Comparison of ENCODE assay signal across 9 mouse cellular contexts in the genomic region with DNA sequence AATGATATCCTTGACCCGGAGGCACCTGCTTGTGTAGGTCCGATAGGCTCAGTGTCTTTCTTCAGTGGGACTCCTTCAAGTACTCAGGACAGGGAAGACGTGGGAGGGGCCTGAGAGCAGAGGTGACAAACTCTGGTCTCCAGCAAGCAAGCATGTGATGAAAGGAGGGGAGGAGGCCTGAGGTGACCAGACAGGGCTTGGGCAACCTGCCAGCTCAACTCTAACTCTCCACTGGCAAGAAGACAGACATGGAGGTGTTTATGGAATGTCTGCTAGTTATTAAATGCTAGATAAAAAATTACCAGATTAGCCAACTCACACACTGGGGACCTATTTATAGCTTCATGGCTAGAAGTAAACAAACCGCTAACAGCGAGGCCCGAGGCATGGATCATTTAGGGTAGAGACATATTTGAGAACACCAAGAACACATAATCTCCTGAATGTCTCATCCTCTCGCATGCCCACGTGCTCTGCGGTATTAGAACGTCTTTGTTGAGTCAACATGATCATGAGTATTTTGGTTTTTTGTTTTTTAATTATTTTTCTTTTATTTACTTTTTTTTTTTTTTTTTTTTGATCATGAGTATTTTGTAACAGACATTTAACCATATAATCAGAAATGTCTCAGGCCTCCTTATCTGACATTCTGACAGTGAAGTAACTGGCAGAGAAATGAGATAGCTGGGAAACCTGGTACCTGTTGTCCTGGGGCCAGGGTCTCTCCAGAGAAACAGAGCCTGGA. TPM values are rescaled to one million over a fixed set of nuclear protein-coding genes. Genes with fewer than 3 reads are reported as not detected.
A peak's percentile ranks its signal among the peaks of the same experiment; 100 is the strongest.
DNase-seq lines count a peak whose midpoint lies in the region; ATAC-seq and TF ChIP-seq lines count a peak whose summit lies in the region.
"Had no signal": no experiment of that assay in that cellular context is flagged by ENCODE, and none has a peak within 500 bp of the region (broad histone marks: within the 10 kb centered on the region; RNA-seq: fewer than 3 reads in every experiment).

No protein-coding gene starts in this region.

- no peaks in the 10 kb centered on the region for H3K36me3 ChIP-seq in lung, embryonic 14.5 days (ENCODE audit: insufficient read depth)
- H3K36me3 ChIP-seq: midbrain, embryonic 15.5 days had no signal

- H3K9ac ChIP-seq in lung, embryonic 14.5 days, result no peak overlapping the region
- H3K9ac ChIP-seq: midbrain, embryonic 15.5 days had no signal

- WGBS in lung, embryonic 14.5 days, result 50% methylated on average over 10 of the region's 10 CpGs

- no peak overlapping the region for H3K4me3 ChIP-seq in gastrocnemius, adult 2 months
- no peak overlapping the region for H3K4me3 ChIP-seq in lung, embryonic 14.5 days (ENCODE audit: low read depth, low read length)
- H3K4me3 ChIP-seq: midbrain, embryonic 15.5 days had no signal

- no peaks in the 10 kb centered on the region for H3K9me3 ChIP-seq in lung, embryonic 14.5 days (ENCODE audit: low read depth, low read length)
- H3K9me3 ChIP-seq: midbrain, embryonic 15.5 days had no signal

- no peak for TF ChIP-seq CTCF in gastrocnemius, adult 2 months (IDR thresholded peaks at IDR 0.05)
- TF ChIP-seq CTCF in lung, embryonic 14.5 days (IDR thresholded peaks at IDR 0.05; ENCODE audit: low read depth), result no peak

- peak overlapping the region; percentile 81 for H3K27ac ChIP-seq in gastrocnemius, adult 2 months
- H3K27ac ChIP-seq in lung, embryonic 14.5 days (ENCODE audit: low read depth), result no peak overlapping the region
- H3K27ac ChIP-seq: midbrain, embryonic 15.5 days had no signal

- no peaks in the 10 kb centered on the region for H3K27me3 ChIP-seq in lung, embryonic 14.5 days (ENCODE audit: insufficient read depth, low read length)
- H3K27me3 ChIP-seq: midbrain, embryonic 15.5 days had no signal

- 0 out of 2 replicates have a peak, but pooled peaks cover 9% of the 10 kb centered on the region for H3K4me1 ChIP-seq in lung, embryonic 14.5 days (ENCODE audit: insufficient read depth)

- intact Hi-C loops in gastrocnemius, adult 2 months (cut with DNase I), result no loop called here

- ATAC-seq in lung, embryonic 14.5 days (ENCODE audit: insufficient read depth), result peak; percentile 58; the same call in 1 of the 2 replicates
- ATAC-seq in activated CD4-positive, CD25-positive, alpha-beta regulatory T cell, adult 4 months, result no peak
- ATAC-seq: midbrain, embryonic 15.5 days had no signal

- peak; percentile 12 for DNase-seq in NIH3T3 (ENCODE audit: low read depth)
- peak; percentile 60 for DNase-seq in gastrocnemius, adult 2 months
- DNase-seq in induced T-regulatory cell, adult 2 months (ENCODE audit: low read depth), result peak; percentile 11
- DNase-seq in lung, embryonic 14.5 days, result peak; percentile 68
- no peak for DNase-seq in T-cell, adult 2 months (ENCODE audit: low spot score)
- DNase-seq in cerebellum, adult 9-10 months, result no peak

- H3K4me2 ChIP-seq in lung, embryonic 14.5 days, result no peak overlapping the region
- H3K4me2 ChIP-seq: midbrain, embryonic 15.5 days had no signal

RNA-seq across cellular contexts. Expression of a gene that starts 53.0 kb away (rescaled TPM):
- total RNA-seq in gastrocnemius, adult 2 months (2021), result 10 to 100 TPM; 24.4 to 27.3 TPM
- 15.9 and 16.0 TPM in 2 replicates for polyA plus RNA-seq in lung, embryonic 14.5 days (2014; fragmentation: Nextera tagmentation; extraction: Ambion mirVana)
- 10 to 100 TPM in 1 of 2 experiments, 1 to 10 TPM in 1; 8.6 to 13.1 TPM for polyA plus RNA-seq in activated CD4-positive, CD25-positive, alpha-beta regulatory T cell, adult 4 months (2017; shearing (Covaris generic))

RNA-seq across cellular contexts. Expression of a gene that starts 58.4 kb away (rescaled TPM):
- not detected for total RNA-seq in gastrocnemius, adult 2 months (2021)
- not detected in 2 replicates for polyA plus RNA-seq in lung, embryonic 14.5 days (2014; fragmentation: Nextera tagmentation; extraction: Ambion mirVana)
- polyA plus RNA-seq in activated CD4-positive, CD25-positive, alpha-beta regulatory T cell, adult 4 months (2017; shearing (Covaris generic)), result 10 to 100 TPM; 17.2 to 23.0 TPM
- polyA plus RNA-seq: embryonic facial prominence, embryonic 14.5 days; midbrain, embryonic 15.5 days had no signal

Comparison
In these comparisons a context has a peak if more than half of its experiments do, and no peak if none do; other contexts are left out.
1. DNase-seq: peak in NIH3T3 (single experiment), gastrocnemius, adult 2 months (single experiment), induced T-regulatory cell, adult 2 months (single experiment) and lung, embryonic 14.5 days (single experiment); none in T-cell, adult 2 months (single experiment) and cerebellum, adult 9-10 months (single experiment).
2. RNA of a gene that starts 58.4 kb away (polyA plus RNA-seq): 17.2 to 23.0 TPM in activated CD4-positive, CD25-positive, alpha-beta regulatory T cell, adult 4 months; not detected in lung, embryonic 14.5 days; every median in the first group is over 10 times any median in the second.